Mouse (Mus musculus): ENCODE results near the gene Spata2.

The Spata2 gene

GRCm38 (mm10) chr2:167445911-167446780, 46.5 kb downstream of the Spata2 start:
- peak; percentile 53 to 73 for DNase-seq

- no peak for DNase-seq
These were observed 49.1 kb downstream of the Spata2 start for GRCm38 (mm10) chr2:167443411-167444193.

- peak in 1 of 2 experiments; percentile 45 for DNase-seq
These were observed 53.3 kb downstream of the Spata2 start for GRCm38 (mm10) chr2:167439422-167439821.

- no peak for DNase-seq
These were observed 56.3 kb downstream of the Spata2 start for GRCm38 (mm10) chr2:167436371-167436770.

- DNase-seq, result no peak
These were observed 57.1 kb downstream of the Spata2 start for GRCm38 (mm10) chr2:167435631-167436030.

GRCm38 (mm10) chr2:167434570-167434969, 58.1 kb downstream of the Spata2 start:
- no peak for DNase-seq

- DNase-seq, result no peak
These were observed 61.3 kb downstream of the Spata2 start for GRCm38 (mm10) chr2:167431418-167431776.
